Mouse (Mus musculus): ENCODE results near the gene Dnlz.
A peak's percentile ranks its signal among the peaks of the same experiment; 100 is the strongest.
"Not testable (repeated sequence)": the region's sequence is repeated elsewhere in the genome, so short reads cannot be mapped to it uniquely, and the experiment has no call there.

The Dnlz gene

DNA sequence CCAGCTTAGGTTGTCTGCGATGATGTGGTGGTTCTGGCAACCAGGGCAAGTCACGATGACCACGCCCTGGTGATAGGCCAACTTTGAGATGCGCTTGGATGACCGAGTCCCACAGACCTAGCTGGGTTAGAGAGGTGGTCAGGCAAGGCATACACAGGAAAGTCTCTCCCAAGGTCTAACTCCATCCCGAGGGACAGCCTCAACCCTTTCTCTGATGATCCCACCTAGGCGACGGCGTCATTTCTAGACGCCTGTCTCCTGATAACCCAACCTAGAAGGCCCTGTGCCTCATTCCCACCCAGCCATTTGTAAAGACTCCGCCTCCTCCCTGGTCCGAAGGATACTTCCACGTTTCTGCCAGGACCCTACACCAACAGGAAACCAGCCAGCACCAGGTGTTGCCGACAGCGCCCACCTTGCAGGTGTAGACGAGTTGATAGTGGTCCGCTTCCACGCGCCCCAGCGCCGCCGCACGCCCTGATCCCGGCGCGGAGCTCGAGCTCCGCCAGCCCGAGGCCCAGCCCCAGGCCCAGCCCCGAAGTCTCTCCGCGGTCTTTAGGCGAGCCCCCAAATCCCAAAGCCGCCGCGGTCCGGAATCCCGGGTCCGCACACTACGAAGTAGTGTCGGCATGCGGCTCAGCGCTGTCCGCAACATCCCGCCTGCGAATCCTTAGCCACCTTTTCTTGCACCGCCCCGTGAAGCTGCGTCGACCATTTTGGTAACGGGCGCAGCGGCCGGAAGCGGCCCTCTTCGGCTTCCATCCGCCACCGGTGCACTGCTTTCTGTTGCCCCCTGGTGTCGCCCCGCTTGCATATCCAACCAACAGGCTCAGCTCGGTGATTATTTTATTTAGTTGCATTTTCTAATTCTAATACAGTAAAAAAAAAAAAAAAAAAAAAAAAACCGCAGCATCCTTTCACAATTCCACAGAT is at the start of gene Dnlz:
Dnlz (minus strand) TSS at position 753 of the 933 bp plus-strand sequence.
- DNase-seq = peak; percentile 96

GRCm38 (mm10) chr2:26401023-26401422 is 49.1 kb upstream of the Dnlz start:
- no peak for DNase-seq

DNA sequence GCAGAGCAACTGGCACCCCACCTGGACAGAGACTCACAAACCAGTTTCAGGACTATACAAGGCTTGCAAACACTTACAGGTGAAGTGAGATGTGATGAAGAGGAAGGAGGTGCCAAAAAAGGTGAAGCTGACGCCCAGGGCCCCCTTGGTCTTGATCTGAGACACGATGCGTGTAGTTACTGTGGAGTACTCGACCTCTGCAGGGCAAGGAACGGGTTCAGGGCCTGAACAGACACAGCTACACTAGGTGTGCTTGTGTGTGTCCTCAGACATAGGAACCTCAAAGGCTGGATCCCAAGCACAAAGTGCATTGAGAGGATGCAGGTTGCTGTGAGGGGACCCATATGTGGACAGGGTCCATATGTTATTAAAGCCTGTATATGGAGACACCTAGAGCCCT is 48.4 kb upstream of the Dnlz start:
- no peak for DNase-seq

DNA sequence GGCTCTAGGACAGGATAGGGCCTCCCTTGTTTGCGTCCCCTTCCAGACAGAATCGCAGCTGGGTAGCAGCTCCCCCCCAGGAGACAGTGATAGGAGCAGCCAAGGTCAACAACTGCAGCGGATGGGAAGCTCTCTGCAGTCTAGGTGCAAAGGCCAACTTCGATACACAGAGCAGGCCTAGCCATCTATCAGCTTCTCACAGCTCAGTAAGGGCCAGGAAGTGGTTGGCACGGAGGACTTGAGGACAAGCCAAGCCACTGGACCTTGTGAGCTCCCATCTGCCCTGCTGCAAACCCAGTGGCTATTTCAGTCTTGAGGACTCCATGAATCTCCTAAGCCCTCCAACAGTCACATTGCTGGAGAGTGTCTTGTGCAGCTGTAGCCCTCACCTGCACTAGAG is 47.7 kb upstream of the Dnlz start:
- DNase-seq = no peak

- no peak for DNase-seq
These were observed 47.1 kb upstream of the Dnlz start for GRCm38 (mm10) chr2:26398978-26399377.

GRCm38 (mm10) chr2:26391617-26392016 is 39.7 kb upstream of the Dnlz start:
- DNase-seq = no peak

DNA sequence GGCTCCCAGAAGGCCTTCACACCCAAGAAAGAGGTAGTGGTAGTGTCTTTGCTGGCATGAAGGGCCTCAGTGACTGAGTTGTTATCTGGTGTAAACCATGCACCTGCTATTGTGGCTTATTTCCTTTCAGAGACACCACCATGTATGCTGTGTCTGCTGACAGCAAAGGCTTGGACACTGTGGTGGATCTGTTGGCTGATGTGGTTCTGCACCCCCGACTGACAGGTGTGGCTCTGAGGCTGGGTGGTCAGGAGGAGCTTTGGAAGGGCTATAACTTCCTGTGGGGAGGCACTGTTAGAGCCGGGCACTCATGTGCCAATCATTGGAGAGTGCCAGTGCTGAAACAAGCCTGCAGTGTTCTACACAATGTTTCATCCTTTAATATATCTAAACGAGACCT is 39.0 kb upstream of the Dnlz start:
- no peak for DNase-seq

DNA sequence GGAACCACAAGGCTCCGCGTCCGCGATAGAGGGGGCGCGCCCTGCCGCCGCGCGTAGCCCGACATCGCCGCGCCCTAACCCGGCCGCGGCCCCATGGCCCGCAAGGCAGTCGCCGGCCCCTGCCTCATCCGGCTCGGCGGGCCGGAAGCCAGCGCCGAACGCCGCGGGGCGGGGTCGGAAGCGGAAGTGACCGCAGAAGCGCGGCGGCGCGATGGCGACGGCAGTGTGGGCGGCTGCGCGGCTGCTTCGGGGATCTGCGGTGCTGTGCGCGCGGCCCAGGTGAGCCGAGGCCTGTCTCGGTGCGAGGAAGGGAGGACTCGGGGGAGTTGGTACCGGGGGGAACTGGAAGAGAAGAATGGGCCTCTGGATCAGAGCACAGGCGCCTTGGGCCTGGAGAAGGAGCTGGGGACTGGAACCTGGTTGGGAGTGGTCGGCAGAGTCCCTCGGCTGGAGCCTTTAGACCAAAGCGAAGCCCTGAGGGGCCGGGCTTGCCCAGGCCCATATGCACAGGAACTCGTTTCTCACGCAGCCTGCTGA is 37.3 kb upstream of the Dnlz start, which contains the start of the genes Entr1 and Pmpca:
Entr1 (minus strand) TSS at position 163 of the 537 bp plus-strand sequence.
Pmpca (plus strand) TSS at position 186 of the 537 bp plus-strand sequence.
- peak; percentile 85 for DNase-seq

- no peak for DNase-seq
These were observed 36.8 kb upstream of the Dnlz start for GRCm38 (mm10) chr2:26388682-26389153.

DNA sequence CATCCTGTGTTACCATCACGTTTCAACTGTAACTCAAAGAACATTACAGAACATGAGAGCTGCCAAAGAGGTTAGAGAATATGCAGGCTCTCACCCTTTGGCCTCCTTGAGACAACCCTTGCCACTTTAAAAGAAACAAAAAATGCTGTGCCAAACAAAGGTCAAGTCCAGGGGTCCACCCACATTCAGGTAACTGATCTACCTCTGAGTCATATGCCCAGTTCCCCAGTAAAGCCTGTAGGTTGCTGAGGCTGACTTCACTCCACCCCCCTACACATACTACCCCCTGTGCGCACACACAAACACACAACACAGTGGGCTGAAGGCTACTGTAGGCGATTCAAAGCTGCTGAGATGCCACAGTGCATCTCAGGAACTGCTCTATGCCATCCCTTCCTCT is 35.8 kb upstream of the Dnlz start:
- DNase-seq = no peak

DNA sequence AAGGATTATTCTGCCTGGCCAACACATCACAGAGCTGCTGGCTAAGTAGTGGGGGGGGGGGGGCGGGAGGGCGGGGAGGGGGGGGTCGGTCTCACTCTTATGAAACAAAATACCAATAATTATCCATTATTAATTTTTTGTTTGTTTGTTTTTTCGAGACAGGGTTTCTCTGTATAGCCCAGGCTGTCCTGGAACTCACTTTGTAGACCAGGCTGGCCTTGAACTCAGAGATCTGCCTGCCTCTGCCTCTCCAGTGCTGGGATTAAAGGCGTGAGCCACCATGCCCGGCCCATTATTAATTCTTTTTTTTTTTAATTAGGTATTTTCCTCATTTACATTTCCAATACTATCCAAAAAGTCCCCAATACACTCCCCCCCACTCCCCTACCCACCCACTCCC is 29.0 kb upstream of the Dnlz start:
- DNase-seq = not testable (repeated sequence)

GRCm38 (mm10) chr2:26380131-26380771 is 28.3 kb upstream of the Dnlz start, which contains the start of gene Snapc4:
Gene Snapc4 (minus strand): TSS chr2:26380653.
- peak; percentile 91 for DNase-seq

DNA sequence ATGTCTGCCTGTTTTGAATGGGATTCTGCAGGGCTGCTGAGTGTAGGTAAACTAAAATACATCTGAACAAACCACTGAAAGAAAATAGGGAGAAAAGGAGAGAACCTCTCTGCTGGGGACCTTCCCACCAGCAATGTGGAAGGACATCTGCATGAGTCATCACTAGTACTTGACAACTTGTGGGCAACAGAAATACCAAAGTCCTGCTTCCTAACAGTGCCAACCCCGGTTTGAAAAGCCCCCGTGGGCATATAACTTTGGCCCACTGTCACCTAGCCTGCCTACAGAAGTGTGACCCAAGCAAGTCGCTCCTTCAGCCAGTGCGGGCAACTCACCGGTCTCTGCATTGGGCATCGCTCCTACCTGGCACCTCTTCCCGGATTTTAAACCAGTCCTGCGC is 20.5 kb upstream of the Dnlz start:
- DNase-seq = no peak

- no peak for DNase-seq
These were observed 16.7 kb upstream of the Dnlz start for GRCm38 (mm10) chr2:26368572-26368971.

DNA sequence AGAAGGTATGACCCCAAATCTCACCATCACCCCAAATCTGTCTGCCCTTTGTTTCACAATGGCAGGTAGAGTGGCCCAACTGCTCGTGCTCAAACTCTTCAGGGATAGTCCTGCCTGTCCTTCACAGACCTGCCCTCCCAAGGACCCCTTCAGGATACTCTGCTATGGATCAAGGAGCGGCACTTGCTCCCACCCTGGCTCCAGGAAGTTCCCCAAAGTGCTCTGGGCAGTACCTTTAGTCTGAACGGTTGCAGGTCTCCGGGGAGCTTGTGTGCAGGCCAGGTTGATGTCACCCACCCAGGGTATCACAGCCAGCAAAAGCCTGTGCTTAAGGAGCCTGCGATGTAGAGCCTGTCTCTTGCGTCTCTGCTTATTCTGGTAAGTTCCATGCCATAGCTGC is 16.0 kb upstream of the Dnlz start:
- no peak for DNase-seq

DNA sequence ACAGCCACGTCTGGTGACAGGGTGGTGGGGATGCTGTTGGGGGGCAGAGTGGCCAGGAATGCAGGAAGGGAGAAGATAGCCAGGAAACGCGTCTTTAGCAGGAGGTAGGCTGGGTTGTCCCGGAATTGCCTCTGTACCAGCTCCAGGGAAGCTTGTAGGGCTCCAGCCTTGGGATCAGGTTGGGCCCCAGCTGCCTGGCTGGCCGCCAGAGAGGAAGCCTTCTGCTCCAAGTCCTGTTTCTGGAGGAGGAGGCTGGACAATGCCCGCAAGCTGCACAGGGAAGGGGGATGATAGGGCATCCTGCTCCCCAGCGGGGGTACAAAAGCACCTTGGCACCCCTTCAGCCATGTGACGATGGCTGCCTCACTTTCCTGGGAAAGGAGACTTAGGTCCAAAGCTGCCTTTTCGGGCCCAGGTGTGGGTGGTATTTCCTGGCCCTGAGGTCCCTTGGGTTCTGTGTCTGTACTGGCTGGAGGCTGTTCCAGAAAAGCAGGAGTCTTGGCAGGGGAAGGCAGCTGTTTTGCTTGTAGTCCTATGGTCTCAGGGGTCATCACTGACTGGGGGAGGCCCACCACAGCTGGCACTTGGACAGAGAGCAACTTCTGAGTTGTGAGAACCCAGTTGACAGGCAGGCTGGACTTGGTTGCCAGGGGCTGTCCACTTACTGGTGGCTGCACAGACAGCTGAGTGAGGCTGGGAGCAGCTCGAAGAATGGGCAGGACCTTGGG is 13.0 kb upstream of the Dnlz start:
- DNase-seq = peak; percentile 57

DNA sequence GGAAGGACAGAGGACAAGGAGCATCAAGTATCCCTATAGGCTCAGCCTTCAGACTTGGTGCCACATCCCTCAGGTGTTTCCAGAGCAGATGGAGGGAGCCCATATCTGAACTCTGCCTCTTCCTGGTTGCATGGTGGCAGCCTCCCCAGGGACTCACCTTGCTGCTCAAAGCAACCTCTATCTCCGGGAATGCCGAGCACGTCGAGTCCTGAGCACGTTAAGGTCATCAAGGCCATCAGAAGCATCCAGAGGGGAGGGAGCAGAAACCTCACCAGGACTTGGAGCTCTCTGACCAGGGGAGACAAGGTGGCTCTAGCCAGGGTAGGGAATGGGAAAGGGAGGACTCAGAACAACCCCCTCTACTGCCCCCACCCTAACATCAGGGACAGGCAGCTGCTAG is 11.6 kb upstream of the Dnlz start:
- DNase-seq = no peak

- DNase-seq = no peak
These were observed 11.1 kb upstream of the Dnlz start for GRCm38 (mm10) chr2:26362991-26363390.

DNA sequence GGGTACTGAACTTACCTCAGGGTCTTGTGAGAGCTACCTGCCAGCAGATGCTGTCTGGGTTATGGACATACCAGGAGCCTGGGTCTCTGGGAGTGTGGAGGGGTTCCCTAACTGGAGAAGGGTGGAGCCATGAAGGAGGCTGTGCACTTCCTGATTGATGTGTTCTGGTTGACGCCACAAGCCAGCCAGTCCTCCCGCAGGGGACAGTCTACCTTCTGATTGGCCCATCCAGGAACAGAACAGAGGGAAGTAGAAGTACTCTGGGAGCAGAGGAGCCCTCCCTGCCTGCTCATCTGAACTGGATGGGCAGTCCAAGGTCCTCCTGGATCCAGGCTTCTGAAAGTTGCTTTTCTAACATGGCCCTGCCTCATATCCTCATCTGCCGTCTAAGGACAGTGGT is 8.9 kb upstream of the Dnlz start, which contains the start of gene Card9:
Card9 (minus strand) TSS at position 147 of the 400 bp plus-strand sequence.
- DNase-seq = peak; percentile 61

- DNase-seq = peak; percentile 51
These were observed 8.1 kb upstream of the Dnlz start for GRCm38 (mm10) chr2:26359983-26360382.

DNA sequence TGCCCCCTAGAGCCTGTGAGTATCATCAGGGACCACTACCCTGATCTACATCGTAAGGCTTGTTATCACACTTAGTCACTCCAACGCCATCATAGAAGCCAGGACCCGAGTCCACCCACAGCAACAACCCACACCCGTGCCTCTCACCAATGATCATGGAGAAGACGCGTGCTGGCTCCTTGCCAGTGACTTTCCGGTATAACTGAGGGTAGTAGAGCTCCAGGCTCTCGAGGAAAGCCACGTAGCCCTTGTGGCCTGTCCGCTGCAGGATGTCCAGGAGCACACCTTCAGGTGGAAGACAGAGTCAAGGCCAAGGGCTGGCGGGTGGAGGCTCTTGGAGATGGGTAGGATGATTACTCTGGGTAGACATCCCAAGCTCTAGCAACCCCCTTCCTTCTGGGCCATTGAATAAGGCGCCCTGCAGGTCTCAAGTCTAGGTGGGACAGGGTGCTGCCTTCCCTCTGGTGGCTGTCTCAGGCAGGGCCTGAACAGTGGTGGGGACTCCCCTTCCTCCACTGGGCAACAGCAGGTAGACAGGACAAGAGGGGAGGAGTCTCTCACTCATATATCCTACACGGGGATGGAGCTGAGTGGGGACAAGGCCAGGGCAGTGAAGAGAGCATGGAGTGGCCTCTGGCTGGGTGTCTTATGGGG is 6.9 kb upstream of the Dnlz start:
- DNase-seq = no peak

DNA sequence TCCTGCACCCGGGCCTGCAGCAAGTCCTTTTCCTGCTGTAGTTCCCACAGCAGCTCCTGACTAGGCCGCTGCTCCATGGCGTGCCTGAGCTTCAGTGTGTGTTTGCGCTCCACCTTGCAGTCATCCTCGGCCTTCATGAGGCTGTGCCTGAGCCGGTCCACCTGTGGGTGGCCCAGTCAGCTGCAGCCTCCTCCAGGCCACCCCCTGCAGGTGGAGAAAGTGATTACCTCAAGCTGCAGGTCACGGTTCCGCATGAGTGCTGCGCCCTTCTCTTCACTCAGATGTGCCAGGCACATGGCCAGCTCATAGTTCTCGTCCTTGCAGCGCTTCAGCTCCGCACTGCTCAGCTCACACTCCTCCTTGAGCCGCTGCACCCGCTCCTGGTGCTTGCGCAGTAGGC is 5.6 kb upstream of the Dnlz start:
- no peak for DNase-seq
